Mouse (Mus musculus) heart, embryonic 11.5 days (tissue): ENCODE measurements at regions not wholly inside any gene's neighbourhood (a gene's known extent, or its start where the extent isn't known, plus 50 kb on each side); places are given as distances from the start of the nearest gene placed in this dataset.

Experiments
- ATAC-seq: fragments of 200-750 bp; cut with Nextera tagmentation; replicated peaks from 2 replicates; pipeline ENCODE4 v1.8.0; 2017; ENCODE audit warnings: moderate library complexity; ENCODE audit not compliant: insufficient number of reproducible peaks, low FRiP score, low TSS enrichment
- H3K27ac ChIP-seq: fragments of 300-500 bp; sonication (generic); 2 replicates; pipeline ENCODE4 v1.5.1; 2014; ENCODE audit warnings: mild to moderate bottlenecking, low read depth, low read length
- H3K27me3 ChIP-seq: fragments of 300-500 bp; sonication (generic); 2 replicates; pipeline ENCODE4 v1.6.1; 2014; ENCODE audit warnings: mild to moderate bottlenecking, low read length, mixed read lengths; ENCODE audit not compliant: control insufficient read depth, insufficient read depth
- H3K36me3 ChIP-seq: fragments of 300-500 bp; sonication (generic); 2 replicates; pipeline ENCODE4 v1.6.1; 2014; ENCODE audit warnings: mild to moderate bottlenecking, low read length, moderate library complexity, mixed read lengths; ENCODE audit not compliant: control insufficient read depth, insufficient read depth
- H3K4me1 ChIP-seq: fragments of 300-500 bp; sonication (generic); 2 replicates; pipeline ENCODE4 v1.6.1; 2014; ENCODE audit warnings: low read length; ENCODE audit not compliant: control insufficient read depth, insufficient read depth
- H3K4me2 ChIP-seq: fragments of 300-500 bp; sonication (generic); 2 replicates; pipeline ENCODE4 v1.6.1; 2014; ENCODE audit warnings: mild to moderate bottlenecking, moderate library complexity
- H3K4me3 ChIP-seq: fragments of 300-500 bp; sonication (generic); 2 replicates; pipeline ENCODE4 v1.5.1; 2014; ENCODE audit warnings: low read depth, low read length
- H3K9ac ChIP-seq: fragments of 300-500 bp; sonication (generic); 2 replicates; pipeline ENCODE4 v1.6.1; 2014; ENCODE audit warnings: mild to moderate bottlenecking, low read depth, low read length, moderate library complexity
- H3K9me3 ChIP-seq: fragments of 300-500 bp; sonication (generic); replicated peaks from 2 replicates; pipeline ENCODE4 v1.6.1; 2016; ENCODE audit warnings: low read length; ENCODE audit not compliant: control insufficient read depth
- WGBS: fragments of 180-500 bp; shearing (Covaris S2); extraction: QIAGEN DNeasy Blood & Tissue Kit; methylation state at CpG from one replicate; pipeline ENCODE4 v1.1.7; 2014; ENCODE audit not compliant: insufficient replicate concordance; 5-methylcytosine and 5-hydroxymethylcytosine counted together

- ATAC-seq: no peak
- Histone ChIP-seq H3K9ac (no peak overlapping the region), H3K27me3 (no peaks in the 10 kb centered on the region), H3K36me3 (no peaks in the 10 kb centered on the region), H3K4me2 (no peak overlapping the region), H3K4me1 (0 out of 2 replicates have a peak, but pooled peaks cover 5% of the 10 kb centered on the region), H3K27ac (no peak overlapping the region), H3K9me3 (no peaks in the 10 kb centered on the region), H3K4me3 (no peak overlapping the region)
- WGBS: 69% methylated on average over 4 of the region's 4 CpGs
These were observed 69.6 kb upstream of the Slc35b4 start for GRCm38 (mm10) chr6:34246512-34246911.

- no peak overlapping the region for H3K27ac ChIP-seq
- 69% methylated on average over 3 of the region's 3 CpGs for WGBS
- no peaks in the 10 kb centered on the region for H3K36me3 ChIP-seq
- no peak overlapping the region for H3K4me3 ChIP-seq
- no peaks in the 10 kb centered on the region for H3K27me3 ChIP-seq
- no peak overlapping the region for H3K9ac ChIP-seq
- no peak for ATAC-seq
- H3K4me2 ChIP-seq: no peak overlapping the region; the same call in 1 of the 2 replicates
- H3K9me3 ChIP-seq: no peaks in the 10 kb centered on the region
- 0 out of 2 replicates have a peak, but pooled peaks cover 5% of the 10 kb centered on the region for H3K4me1 ChIP-seq
These were observed 66.1 kb upstream of the Slc35b4 start for GRCm38 (mm10) chr6:34243001-34243400.

- peak overlapping the region; percentile 3; the same call in 1 of the 2 replicates for H3K4me2 ChIP-seq
- no peak overlapping the region for H3K27ac ChIP-seq
- 23% methylated on average over 9 of the region's 9 CpGs for WGBS
- no peaks in the 10 kb centered on the region for H3K9me3 ChIP-seq
- H3K9ac ChIP-seq: no peak overlapping the region
- H3K4me1 ChIP-seq: 0 out of 2 replicates have a peak, but pooled peaks cover 5% of the 10 kb centered on the region
- no peaks in the 10 kb centered on the region for H3K36me3 ChIP-seq
- ATAC-seq: no peak
- no peak overlapping the region for H3K4me3 ChIP-seq
- H3K27me3 ChIP-seq: no peaks in the 10 kb centered on the region
These were observed 65.6 kb upstream of the Slc35b4 start for GRCm38 (mm10) chr6:34242486-34242885.

- no peak overlapping the region for H3K27ac ChIP-seq
These were observed 58.2 kb upstream of the Slc35b4 start for GRCm38 (mm10) chr6:34235132-34235531.

GRCm38 (mm10) chr6:34234443-34235020 lies 57.6 kb upstream of the Slc35b4 start:
- Histone ChIP-seq H3K36me3 (no peaks in the 10 kb centered on the region), H3K27ac (no peak overlapping the region), H3K27me3 (no peaks in the 10 kb centered on the region), H3K9ac (no peak overlapping the region), H3K4me2 (no peak overlapping the region), H3K9me3 (no peaks in the 10 kb centered on the region), H3K4me1 (peaks cover under 1% of the 10 kb centered on the region; the same call in 1 of the 2 replicates), H3K4me3 (no peak overlapping the region)
- no peak for ATAC-seq
- 65% methylated on average over 5 of the region's 5 CpGs for WGBS

More at GRCm38 (mm10) chr6:34235132-34235531, 58.2 kb upstream of the Slc35b4 start:
- Histone ChIP-seq H3K9ac (no peak overlapping the region), H3K9me3 (no peaks in the 10 kb centered on the region), H3K36me3 (no peaks in the 10 kb centered on the region), H3K4me2 (no peak overlapping the region), H3K4me1 (no peaks in the 10 kb centered on the region), H3K4me3 (no peak overlapping the region), H3K27me3 (no peaks in the 10 kb centered on the region)
- 65% methylated on average over 10 of the region's 10 CpGs for WGBS
- no peak for ATAC-seq

- H3K4me1 ChIP-seq: peaks cover 9% of the 10 kb centered on the region; the same call in 1 of the 2 replicates
- 34% methylated on average over 13 of the region's 13 CpGs for WGBS
- no peak overlapping the region for H3K9ac ChIP-seq
- no peak for ATAC-seq
- no peaks in the 10 kb centered on the region for H3K27me3 ChIP-seq
- no peaks in the 10 kb centered on the region for H3K36me3 ChIP-seq
- no peaks in the 10 kb centered on the region for H3K9me3 ChIP-seq
- no peak overlapping the region for H3K4me2 ChIP-seq
- H3K4me3 ChIP-seq: no peak overlapping the region
- H3K27ac ChIP-seq: no peak overlapping the region
These were observed 54.0 kb upstream of the Slc35b4 start for GRCm38 (mm10) chr6:34230768-34231381.

- Histone ChIP-seq H3K27me3 (no peaks in the 10 kb centered on the region), H3K9me3 (peaks cover 5% of the 10 kb centered on the region), H3K9ac (no peak overlapping the region), H3K4me3 (no peak overlapping the region), H3K27ac (no peak overlapping the region), H3K4me2 (no peak overlapping the region), H3K4me1 (peaks cover 9% of the 10 kb centered on the region; the same call in 1 of the 2 replicates), H3K36me3 (no peaks in the 10 kb centered on the region)
- ATAC-seq: no peak
- WGBS: 77% methylated on average over 4 of the region's 4 CpGs
These were observed 50.2 kb upstream of the Slc35b4 start for GRCm38 (mm10) chr6:34227131-34227530.
